In the genomic region with DNA sequence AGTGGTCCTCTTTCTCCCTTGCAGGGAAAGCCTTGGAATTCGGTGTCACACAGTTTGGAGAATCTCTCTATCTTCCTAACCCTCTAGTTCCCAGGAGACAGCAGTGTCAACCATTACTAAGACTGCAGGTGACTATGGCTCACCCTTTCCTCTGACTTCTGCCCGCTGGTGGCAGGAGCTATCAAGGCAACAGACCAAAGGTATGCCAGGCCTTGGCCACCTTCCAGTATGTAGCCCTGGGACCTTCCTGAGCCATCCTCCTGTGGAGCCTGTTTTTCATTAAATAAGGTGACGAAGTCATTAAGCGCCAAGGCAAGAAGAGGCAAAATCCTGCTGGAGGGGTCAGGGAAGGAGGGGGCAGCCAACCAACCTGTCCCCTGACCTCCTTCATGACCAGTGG, we compare ENCODE assay signal across 17 mouse cellular contexts. TPM values are rescaled to one million over a fixed set of nuclear protein-coding genes. Genes with fewer than 3 reads are reported as not detected.
DNase-seq lines count a peak whose midpoint lies in the region; ATAC-seq lines count a peak whose summit lies in the region.
"Had no signal": no experiment of that assay in that cellular context is flagged by ENCODE, and none has a peak within 500 bp of the region (broad histone marks: within the 10 kb centered on the region; RNA-seq: fewer than 3 reads in every experiment).

No protein-coding gene starts in this region.

- peaks cover 67% of the 10 kb centered on the region for H3K4me1 ChIP-seq in midbrain, embryonic 13.5 days (replicated peaks)
- peaks cover 34% of the 10 kb centered on the region for H3K4me1 ChIP-seq in midbrain, embryonic 15.5 days

- H3K4me3 ChIP-seq in midbrain, embryonic 13.5 days (replicated peaks) = no peak overlapping the region
- H3K4me3 ChIP-seq in midbrain, embryonic 15.5 days = no peak overlapping the region
- H3K4me3 ChIP-seq: left cerebral cortex, adult 2 months had no signal

- 0 out of 2 replicates have a peak overlapping the region, but pooled peaks have one; percentile 9 for H3K27ac ChIP-seq in midbrain, embryonic 13.5 days
- no peak overlapping the region for H3K27ac ChIP-seq in midbrain, embryonic 15.5 days
- H3K27ac ChIP-seq: left cerebral cortex, adult 2 months; stomach, embryonic 15.5 days had no signal

- 69% methylated on average over 4 of the region's 4 CpGs for WGBS in midbrain, embryonic 13.5 days
- WGBS in midbrain, embryonic 15.5 days = 83% methylated on average over 4 of the region's 4 CpGs

- H3K9ac ChIP-seq in midbrain, embryonic 13.5 days (replicated peaks) = no peak overlapping the region
- no peak overlapping the region for H3K9ac ChIP-seq in midbrain, embryonic 15.5 days
- H3K9ac ChIP-seq: forebrain, postnatal 0 days; liver, postnatal 0 days; stomach, embryonic 15.5 days had no signal

- H3K4me2 ChIP-seq in midbrain, embryonic 13.5 days (replicated peaks) = peak overlapping the region; percentile 84
- no peak overlapping the region for H3K4me2 ChIP-seq in midbrain, embryonic 15.5 days

- no peak for ATAC-seq in midbrain, embryonic 13.5 days
- ATAC-seq in midbrain, embryonic 15.5 days (replicated peaks) = no peak
- no peak for ATAC-seq in erythroid progenitor cell, adult 5-6 weeks (replicated peaks; ENCODE audit: low FRiP score, poor library complexity, severe bottlenecking)
- ATAC-seq: forebrain, postnatal 0 days; intestine, embryonic 16.5 days; liver, postnatal 0 days had no signal

- DNase-seq in kidney, adult 18-20 months = peak; percentile 77
- peak; percentile 87 for DNase-seq in kidney, postnatal 36 days
- DNase-seq in right cerebral cortex, postnatal 14 days = no peak
- DNase-seq in B cell, adult 2 months = no peak
- DNase-seq: cerebellum, adult 2 months; forebrain, postnatal 0 days; gastrocnemius, postnatal 36 days; liver, postnatal 0 days had no signal

- peaks cover 12% of the 10 kb centered on the region; the same call in 1 of the 2 replicates for H3K27me3 ChIP-seq in midbrain, embryonic 13.5 days
- H3K27me3 ChIP-seq in midbrain, embryonic 15.5 days (replicated peaks) = peaks cover 4% of the 10 kb centered on the region; the same call in 1 of the 2 replicates
- H3K27me3 ChIP-seq: stomach, embryonic 15.5 days had no signal

- no peaks in the 10 kb centered on the region for H3K36me3 ChIP-seq in midbrain, embryonic 13.5 days
- H3K36me3 ChIP-seq in midbrain, embryonic 15.5 days (replicated peaks) = no peaks in the 10 kb centered on the region
- H3K36me3 ChIP-seq: stomach, embryonic 15.5 days had no signal

- no peaks in the 10 kb centered on the region for H3K9me3 ChIP-seq in midbrain, embryonic 13.5 days
- no peaks in the 10 kb centered on the region for H3K9me3 ChIP-seq in midbrain, embryonic 15.5 days
- H3K9me3 ChIP-seq: stomach, embryonic 15.5 days had no signal

RNA-seq across cellular contexts. Expression of gene Fignl2, which starts 3.2 kb away (rescaled TPM):
- 0.11 and 0.15 TPM in 2 replicates for polyA plus RNA-seq in midbrain, embryonic 13.5 days (2015; fragmentation: Nextera tagmentation; extraction: Ambion mirVana)
- 0.09 TPM in 1 of 2 replicates, not detected in the other for polyA plus RNA-seq in midbrain, embryonic 15.5 days (2015; fragmentation: Nextera tagmentation; extraction: Ambion mirVana)
- total RNA-seq in erythroid progenitor cell, adult 5-6 weeks (2015; ENCODE audit: low replicate concordance) = not detected in 2 replicates
- not detected in 2 replicates for total RNA-seq in erythroid progenitor cell, adult 5-6 weeks (2017; ENCODE audit: low replicate concordance)

RNA-seq across cellular contexts. Expression of gene Gm47841, which starts 28.0 kb away (rescaled TPM):
- not detected in 2 replicates for polyA plus RNA-seq in midbrain, embryonic 13.5 days (2015; fragmentation: Nextera tagmentation; extraction: Ambion mirVana)
- polyA plus RNA-seq in midbrain, embryonic 15.5 days (2015; fragmentation: Nextera tagmentation; extraction: Ambion mirVana) = not detected in 2 replicates
- total RNA-seq in erythroid progenitor cell, adult 5-6 weeks (2015; ENCODE audit: low replicate concordance) = not detected in 2 replicates
- not detected in 2 replicates for total RNA-seq in erythroid progenitor cell, adult 5-6 weeks (2017; ENCODE audit: low replicate concordance)
- total RNA-seq: forebrain, postnatal 0 days; gastrocnemius, postnatal 36 days; left cerebral cortex, adult 2 months; megakaryocyte progenitor cell, adult 5-6 weeks had no signal
- polyA plus RNA-seq: cerebellum, adult 2 months; forebrain, postnatal 0 days; heart, embryonic 16.5 days; intestine, embryonic 16.5 days; liver, postnatal 0 days; stomach, embryonic 15.5 days had no signal

RNA-seq across cellular contexts. Expression of gene Ankrd33, which starts 40.4 kb away (rescaled TPM):
- not detected in 2 replicates for polyA plus RNA-seq in midbrain, embryonic 13.5 days (2015; fragmentation: Nextera tagmentation; extraction: Ambion mirVana)
- not detected in 2 replicates for polyA plus RNA-seq in midbrain, embryonic 15.5 days (2015; fragmentation: Nextera tagmentation; extraction: Ambion mirVana)
- total RNA-seq in erythroid progenitor cell, adult 5-6 weeks (2015; ENCODE audit: low replicate concordance) = not detected in 2 replicates
- not detected in 2 replicates for total RNA-seq in erythroid progenitor cell, adult 5-6 weeks (2017; ENCODE audit: low replicate concordance)
- total RNA-seq: forebrain, postnatal 0 days; gastrocnemius, postnatal 36 days; left cerebral cortex, adult 2 months; megakaryocyte progenitor cell, adult 5-6 weeks had no signal
- polyA plus RNA-seq: forebrain, postnatal 0 days; heart, embryonic 16.5 days; intestine, embryonic 16.5 days; liver, postnatal 0 days; stomach, embryonic 15.5 days; urinary bladder, adult 2 months had no signal

RNA-seq across cellular contexts. Expression of gene Acvrl1, which starts 53.2 kb away (rescaled TPM):
- polyA plus RNA-seq in midbrain, embryonic 13.5 days (2015; fragmentation: Nextera tagmentation; extraction: Ambion mirVana) = 5.3 and 5.5 TPM in 2 replicates
- 8.6 and 8.7 TPM in 2 replicates for polyA plus RNA-seq in midbrain, embryonic 15.5 days (2015; fragmentation: Nextera tagmentation; extraction: Ambion mirVana)
- 1.1 and 23.1 TPM in 2 replicates for total RNA-seq in erythroid progenitor cell, adult 5-6 weeks (2015; ENCODE audit: low replicate concordance)
- 0.08 and 1.3 TPM in 2 replicates for total RNA-seq in erythroid progenitor cell, adult 5-6 weeks (2017; ENCODE audit: low replicate concordance)

Comparison
In these comparisons a context has a peak if more than half of its experiments do, and no peak if none do; other contexts are left out.
1. DNase-seq: peak in kidney, adult 18-20 months (single experiment) and kidney, postnatal 36 days (2 of 2); none in right cerebral cortex, postnatal 14 days (single experiment) and B cell, adult 2 months (0 of 2).